Mouse (Mus musculus) spleen, adult 2 months (tissue): ENCODE data around the gene Gm20517. TPM values are rescaled to one million over a fixed set of nuclear protein-coding genes. Genes with fewer than 3 reads are reported as not detected.

ENCODE experiments used
- DNase-seq, 2 experiments: peaks; one replicate each; pipeline versions ENCODE4 v3.0.0 to v3.0.0-alpha.2; 2012 to 2021; ENCODE audit warnings: low spot score in 2 of 2, low read depth in 1 of 2
- H3K27ac ChIP-seq: fragments of 200-500 bp; 2 replicates; pipeline ENCODE4 v1.5.1; 2012; ENCODE audit warnings: low read length, inconsistent platforms; ENCODE audit not compliant: insufficient read depth
- H3K27me3 ChIP-seq: fragments of 200-500 bp; 2 replicates; pipeline ENCODE4 v1.6.1; 2012; ENCODE audit warnings: mild to moderate bottlenecking, moderate library complexity, low read length, inconsistent platforms; ENCODE audit not compliant: control insufficient read depth, insufficient read depth
- H3K36me3 ChIP-seq: fragments of 200-500 bp; 2 replicates; pipeline ENCODE4 v1.6.1; 2012; ENCODE audit warnings: mild to moderate bottlenecking, low read length, inconsistent platforms; ENCODE audit not compliant: control insufficient read depth, insufficient read depth
- H3K4me1 ChIP-seq: fragments of 200-500 bp; 2 replicates; pipeline ENCODE4 v1.6.1; 2011; ENCODE audit warnings: inconsistent platforms; ENCODE audit not compliant: control insufficient read depth, insufficient read depth, insufficient read length
- H3K4me3 ChIP-seq: fragments of 200-500 bp; 2 replicates; pipeline ENCODE4 v1.5.1; 2011; ENCODE audit warnings: mild to moderate bottlenecking, inconsistent platforms; ENCODE audit not compliant: insufficient read depth, insufficient read length; ENCODE audit errors: extremely low read depth
- CTCF ChIP-seq: fragments of 200-500 bp; IDR thresholded peaks from 2 replicates; pipeline ENCODE4 v1.5.1; 2011; ENCODE audit warnings: mild to moderate bottlenecking, inconsistent platforms; ENCODE audit not compliant: insufficient read depth, insufficient read length, insufficient replicate concordance; ENCODE audit errors: extremely low read depth
- POLR2A ChIP-seq: fragments of 200-500 bp; IDR thresholded peaks from 2 replicates; pipeline ENCODE4 v1.6.1; 2011; ENCODE audit warnings: low read depth, low read length, inconsistent platforms
- WGBS: fragments of 180-500 bp; shearing (Covaris S2); methylation state at CpG from one replicate; pipeline ENCODE4 v1.1.7; 2018; 5-methylcytosine and 5-hydroxymethylcytosine counted together
- polyA plus RNA-seq: library from polyadenylated mRNA; depleted of rRNA; stranded (reverse); fragments of >200 nt; gene quantifications from 2 replicates; pipeline ENCODE4 v1.2.3, GENCODE M21; 2012

Gm20517 gene
- polyA plus RNA-seq, 1 experiment = 0.39 TPM

- WGBS = 90% methylated on average over 8 of the region's 8 CpGs
- Histone ChIP-seq H3K27me3 (no peaks in the 10 kb centered on the region), H3K36me3 (peaks cover 7% of the 10 kb centered on the region), H3K4me3 (no peak overlapping the region), H3K27ac (no peak overlapping the region), H3K4me1 (no peaks in the 10 kb centered on the region)
- TF ChIP-seq POLR2A (no peak), CTCF (no peak)
- DNase-seq = no peak
These were observed 22.9 kb upstream of the Gm20517 start for GRCm38 (mm10) chr17:47588517-47588916.

GRCm38 (mm10) chr17:47591073-47591472 is 20.3 kb upstream of the Gm20517 start:
- WGBS = 69% methylated on average over 3 of the region's 3 CpGs
- Histone ChIP-seq H3K27me3 (no peaks in the 10 kb centered on the region), H3K4me1 (peaks cover 9% of the 10 kb centered on the region; the same call in 1 of the 2 replicates), H3K27ac (no peak overlapping the region), H3K4me3 (no peak overlapping the region), H3K36me3 (peaks cover 5% of the 10 kb centered on the region)
- no peak for DNase-seq
- no peak for TF ChIP-seq POLR2A
- no peak for TF ChIP-seq CTCF

DNA sequence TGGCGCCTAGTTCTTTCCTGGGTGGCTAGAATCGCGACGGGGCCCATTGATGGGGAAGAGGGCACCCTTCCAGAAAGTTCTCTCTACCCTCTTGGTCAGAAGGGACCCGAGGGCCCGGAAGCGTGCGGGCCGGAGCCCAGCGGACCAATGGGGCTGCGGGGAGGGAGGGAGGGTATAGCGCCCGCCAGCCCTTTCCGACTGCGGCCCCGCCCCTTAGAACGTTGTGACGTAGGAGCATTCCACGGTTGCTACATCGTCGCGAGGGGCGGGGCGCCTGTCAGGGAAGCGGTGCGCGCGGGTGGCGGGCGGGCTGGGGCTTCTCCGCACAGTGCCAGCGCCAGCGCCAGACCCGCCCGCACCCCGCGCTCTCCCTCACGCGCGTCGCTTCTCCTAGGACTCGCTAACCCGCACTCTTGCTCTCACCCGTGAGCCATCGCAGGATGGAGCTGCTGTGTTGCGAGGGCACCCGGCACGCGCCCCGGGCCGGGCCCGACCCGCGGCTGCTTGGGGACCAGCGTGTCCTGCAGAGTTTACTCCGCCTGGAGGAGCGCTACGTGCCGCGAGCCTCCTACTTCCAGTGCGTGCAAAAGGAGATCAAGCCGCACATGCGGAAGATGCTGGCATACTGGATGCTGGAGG is 18.1 kb upstream of the Gm20517 start:
- Histone ChIP-seq H3K27me3 (no peaks in the 10 kb centered on the region), H3K4me3 (peak overlapping the region; percentile 85), H3K27ac (peak overlapping the region; percentile 81), H3K4me1 (peaks cover 19% of the 10 kb centered on the region; the same call in 1 of the 2 replicates), H3K36me3 (peaks cover 7% of the 10 kb centered on the region; the same call in 1 of the 2 replicates)
- WGBS = under 1% methylated on average over 63 of the region's 63 CpGs
- DNase-seq = peak; percentile 83 to 94
- no peak for TF ChIP-seq CTCF
- no peak; the same call in 1 of the 2 replicates for TF ChIP-seq POLR2A

- WGBS = under 1% methylated on average over 13 of the region's 13 CpGs
- Histone ChIP-seq H3K36me3 (peaks cover 10% of the 10 kb centered on the region), H3K27me3 (no peaks in the 10 kb centered on the region), H3K4me3 (peak overlapping the region; percentile 85), H3K27ac (peak overlapping the region; percentile 81), H3K4me1 (peaks cover 19% of the 10 kb centered on the region; the same call in 1 of the 2 replicates)
- TF ChIP-seq POLR2A (no peak), CTCF (no peak)
- DNase-seq = no peak
These were observed 17.6 kb upstream of the Gm20517 start for GRCm38 (mm10) chr17:47593854-47594182.

- Histone ChIP-seq H3K4me1 (peaks cover 21% of the 10 kb centered on the region; the same call in 1 of the 2 replicates), H3K27ac (peak overlapping the region; percentile 81), H3K36me3 (peaks cover 10% of the 10 kb centered on the region), H3K27me3 (no peaks in the 10 kb centered on the region), H3K4me3 (peak overlapping the region; percentile 85)
- DNase-seq = peak in 1 of 2 experiments; percentile 51
- TF ChIP-seq POLR2A = no peak
- TF ChIP-seq CTCF = no peak
- under 1% methylated on average over 43 of the region's 43 CpGs for WGBS
These were observed 17.0 kb upstream of the Gm20517 start for GRCm38 (mm10) chr17:47594183-47594968.

DNA sequence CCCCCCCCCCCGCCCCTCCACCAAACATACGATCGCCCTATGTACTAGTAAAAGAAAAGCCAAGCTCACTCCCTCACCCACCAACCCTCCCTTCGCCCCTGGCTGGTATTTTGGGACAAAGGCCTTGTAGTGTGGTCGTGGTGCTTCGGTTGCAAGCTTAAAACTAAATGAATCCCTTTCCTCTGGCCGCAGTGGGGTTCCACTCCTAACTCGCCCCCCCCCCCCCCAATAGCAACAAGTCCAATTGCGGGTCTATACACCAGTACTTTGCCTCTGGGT is 16.5 kb upstream of the Gm20517 start:
- peaks cover 26% of the 10 kb centered on the region; the same call in 1 of the 2 replicates for H3K4me1 ChIP-seq

More for the DNA sequence above, 16.5 kb upstream of the Gm20517 start:
- Histone ChIP-seq H3K27ac (peak overlapping the region; percentile 70), H3K36me3 (peaks cover 8% of the 10 kb centered on the region), H3K27me3 (no peaks in the 10 kb centered on the region), H3K4me3 (peak overlapping the region; percentile 85)
- WGBS = 5% methylated on average over 9 of the region's 9 CpGs
- DNase-seq = no peak
- no peak for TF ChIP-seq POLR2A
- no peak for TF ChIP-seq CTCF
